Mouse (Mus musculus) embryonic facial prominence, embryonic 11.5 days (tissue): ENCODE results near the gene Dppa5a. TPM values are rescaled to one million over a fixed set of nuclear protein-coding genes. Genes with fewer than 3 reads are reported as not detected.
"Not testable (repeated sequence)": the region's sequence is repeated elsewhere in the genome, so short reads cannot be mapped to it uniquely, and the experiment has no call there.

ENCODE experiments used
- ATAC-seq: fragments of 200-750 bp; cut with Nextera tagmentation; replicated peaks from 2 replicates; pipeline ENCODE4 v1.8.0; 2017; ENCODE audit warnings: low read depth; ENCODE audit not compliant: insufficient number of reproducible peaks, low FRiP score, low TSS enrichment
- DNase-seq: peaks from one replicate; pipeline ENCODE4 v3.0.0-alpha.2; 2015; ENCODE audit warnings: low spot score
- H3K27ac ChIP-seq: fragments of 300-500 bp; sonication (generic); replicated peaks from 2 replicates; pipeline ENCODE4 v1.5.1; 2014; ENCODE audit warnings: mild to moderate bottlenecking, low read depth, low read length, control low read depth
- H3K27me3 ChIP-seq: fragments of 300-500 bp; sonication (generic); 2 replicates; pipeline ENCODE4 v1.6.1; 2014; ENCODE audit warnings: mild to moderate bottlenecking, low read length, moderate library complexity, mixed read lengths; ENCODE audit not compliant: control insufficient read depth, insufficient read depth
- H3K36me3 ChIP-seq: fragments of 300-500 bp; sonication (generic); replicated peaks from 2 replicates; pipeline ENCODE4 v1.6.1; 2014; ENCODE audit warnings: low read depth, mild to moderate bottlenecking, low read length, moderate library complexity, mixed read lengths; ENCODE audit not compliant: control insufficient read depth, insufficient read depth
- H3K4me1 ChIP-seq: fragments of 300-500 bp; sonication (generic); 2 replicates; pipeline ENCODE4 v1.6.1; 2014; ENCODE audit warnings: low read length, mixed read lengths; ENCODE audit not compliant: control insufficient read depth, insufficient read depth
- H3K4me2 ChIP-seq: fragments of 300-500 bp; sonication (generic); 2 replicates; pipeline ENCODE4 v1.6.1; 2014; ENCODE audit warnings: low read depth, mild to moderate bottlenecking, control low read depth, low read length, moderate library complexity
- H3K4me3 ChIP-seq: fragments of 300-500 bp; sonication (generic); 2 replicates; pipeline ENCODE4 v1.5.1; 2014; ENCODE audit warnings: low read depth, low read length, control low read depth
- H3K9ac ChIP-seq: fragments of 300-500 bp; sonication (generic); replicated peaks from 2 replicates; pipeline ENCODE4 v1.6.1; 2014; ENCODE audit warnings: mild to moderate bottlenecking, control low read depth, low read length
- H3K9me3 ChIP-seq: fragments of 300-500 bp; sonication (generic); replicated peaks from 2 replicates; pipeline ENCODE4 v1.6.1; 2016; ENCODE audit warnings: mild to moderate bottlenecking, low read length, inconsistent platforms, mixed read lengths; ENCODE audit not compliant: control insufficient read depth
- WGBS: fragments of 180-500 bp; shearing (Covaris S2); extraction: QIAGEN DNeasy Blood & Tissue Kit; methylation state at CpG from one replicate; pipeline ENCODE4 v1.1.7; 2014; 5-methylcytosine and 5-hydroxymethylcytosine counted together
- polyA plus RNA-seq: library from polyadenylated mRNA; unstranded; fragments of >200 nt; fragmentation: Nextera tagmentation; extraction: Ambion mirVana; gene quantifications from 2 replicates; pipeline ENCODE4 v1.2.1, GENCODE M21; 2014

Gene Dppa5a
- polyA plus RNA-seq, 1 experiment from 2014 or later, result not detected

DNA sequence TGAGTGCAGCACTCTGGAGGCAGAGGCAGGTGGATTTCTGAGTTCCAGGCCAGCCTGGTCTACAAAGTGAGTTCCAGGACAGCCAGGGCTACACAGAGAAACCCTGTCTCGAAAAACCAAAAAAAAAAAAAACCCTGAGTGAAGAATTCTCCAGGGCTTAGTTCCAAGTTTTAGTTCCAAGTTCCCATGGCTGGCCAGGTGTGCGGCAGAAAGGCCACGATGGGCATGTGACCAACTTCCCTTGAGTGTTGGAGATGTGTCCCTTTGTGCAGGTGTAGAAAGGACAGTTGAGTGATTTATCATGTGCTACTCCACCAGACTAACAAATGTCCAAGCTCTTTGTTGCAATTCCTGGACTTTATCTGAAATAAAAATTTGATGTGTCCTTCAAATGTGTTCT is 18.8 kb downstream of the Dppa5a start:
- not testable (repeated sequence) for ATAC-seq, H3K9me3 ChIP-seq, H3K9ac ChIP-seq, H3K4me2 ChIP-seq, H3K27me3 ChIP-seq, H3K27ac ChIP-seq, DNase-seq, H3K4me1 ChIP-seq, H3K4me3 ChIP-seq, H3K36me3 ChIP-seq
- WGBS, result 82% methylated on average over 3 of the region's 3 CpGs

DNA sequence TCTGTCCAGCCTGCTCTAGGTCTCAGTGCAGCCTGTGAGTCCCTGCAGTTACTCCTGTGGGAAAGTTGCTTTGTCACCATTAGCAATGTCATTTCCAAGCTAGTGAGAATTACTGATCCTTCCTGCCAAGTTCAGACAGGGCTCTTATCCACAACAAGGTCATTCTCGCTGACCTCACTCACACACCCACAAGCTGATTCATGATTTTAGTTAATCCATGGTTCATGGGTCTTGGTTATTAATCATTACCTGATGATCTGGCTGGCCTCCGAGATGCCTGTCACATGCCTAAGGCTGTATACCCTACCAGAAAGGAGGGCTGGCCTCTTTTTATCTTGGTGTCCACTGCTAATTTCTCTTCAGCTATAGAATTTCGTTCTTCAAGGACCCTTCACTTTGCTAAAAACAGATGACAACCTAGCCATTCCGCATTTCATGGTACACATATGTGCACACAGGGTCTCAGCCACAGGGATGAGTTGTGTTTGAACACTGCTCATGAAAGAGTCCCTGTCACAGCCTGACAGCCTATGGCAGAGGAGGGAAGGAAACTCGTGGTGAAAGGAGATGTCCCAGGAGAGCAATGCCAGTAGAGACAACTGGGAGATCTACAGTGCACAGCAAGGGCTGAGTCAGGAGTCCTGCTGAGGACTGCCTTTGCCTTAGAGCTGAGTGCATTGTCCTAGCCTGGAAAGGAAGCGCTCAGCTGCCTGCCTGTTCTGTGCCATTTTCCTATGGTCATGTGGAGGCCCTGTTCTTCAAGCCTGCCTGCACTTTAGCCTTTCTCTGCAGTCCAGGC is 19.6 kb downstream of the Dppa5a start:
- not testable (repeated sequence) for H3K9ac ChIP-seq, H3K4me3 ChIP-seq, H3K4me2 ChIP-seq, DNase-seq, ATAC-seq, H3K9me3 ChIP-seq, H3K27ac ChIP-seq, H3K36me3 ChIP-seq, H3K27me3 ChIP-seq, H3K4me1 ChIP-seq
- WGBS, result 67% methylated on average over 6 of the region's 6 CpGs

DNA sequence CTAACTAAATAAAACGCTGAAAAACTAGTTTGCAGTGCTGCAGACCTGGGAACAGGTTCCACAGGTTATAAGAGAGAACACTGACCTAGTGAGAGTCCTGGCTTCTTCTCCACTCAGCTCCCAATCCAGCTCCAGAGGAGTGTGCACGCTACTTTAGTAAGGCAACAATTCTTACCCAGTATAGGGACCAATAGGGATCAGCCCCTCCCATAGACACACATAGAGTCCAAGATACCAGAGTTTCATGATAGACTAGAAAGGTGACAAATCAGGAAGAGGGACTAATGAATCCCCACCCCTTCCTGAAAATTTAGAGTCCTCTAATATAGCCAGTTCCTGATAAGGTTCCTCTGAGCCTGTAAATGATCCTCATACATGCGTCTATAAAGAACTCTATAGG is 21.0 kb downstream of the Dppa5a start:
- H3K36me3 ChIP-seq, result no peaks in the 10 kb centered on the region
- H3K9me3 ChIP-seq, result no peaks in the 10 kb centered on the region
- DNase-seq (no peak), ATAC-seq (no peak)
- H3K9ac ChIP-seq, result no peak overlapping the region
- no peak overlapping the region for H3K4me3 ChIP-seq
- H3K4me2 ChIP-seq, result no peak overlapping the region
- 62% methylated on average over 3 of the region's 3 CpGs for WGBS
- H3K27me3 ChIP-seq, result no peaks in the 10 kb centered on the region
- H3K27ac ChIP-seq, result no peak overlapping the region
- no peaks in the 10 kb centered on the region for H3K4me1 ChIP-seq

DNA sequence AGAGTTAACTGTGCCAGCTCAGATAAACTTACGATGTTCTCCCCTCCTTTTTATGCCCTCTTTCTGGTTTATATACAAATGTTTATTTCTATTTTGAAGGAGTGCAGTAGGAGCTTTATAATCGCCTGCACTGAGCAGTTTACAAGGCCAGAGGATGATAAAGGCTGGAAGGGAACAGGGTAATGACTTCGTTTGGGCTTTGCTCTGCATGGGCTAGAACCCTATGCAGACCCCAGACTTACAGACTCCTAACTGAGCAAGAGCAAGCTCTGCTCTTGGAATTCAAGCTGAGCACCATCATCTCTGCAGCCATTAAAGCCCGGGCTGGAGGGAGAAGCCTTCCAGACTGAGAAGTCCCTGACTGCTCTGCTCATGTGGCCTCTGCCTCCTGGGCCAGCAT is 22.7 kb downstream of the Dppa5a start:
- not testable (repeated sequence) for H3K36me3 ChIP-seq, H3K4me2 ChIP-seq, H3K4me3 ChIP-seq, DNase-seq, ATAC-seq, H3K9ac ChIP-seq, H3K9me3 ChIP-seq, H3K27me3 ChIP-seq, H3K27ac ChIP-seq, H3K4me1 ChIP-seq
- 63% methylated on average over 3 of the region's 4 CpGs for WGBS

DNA sequence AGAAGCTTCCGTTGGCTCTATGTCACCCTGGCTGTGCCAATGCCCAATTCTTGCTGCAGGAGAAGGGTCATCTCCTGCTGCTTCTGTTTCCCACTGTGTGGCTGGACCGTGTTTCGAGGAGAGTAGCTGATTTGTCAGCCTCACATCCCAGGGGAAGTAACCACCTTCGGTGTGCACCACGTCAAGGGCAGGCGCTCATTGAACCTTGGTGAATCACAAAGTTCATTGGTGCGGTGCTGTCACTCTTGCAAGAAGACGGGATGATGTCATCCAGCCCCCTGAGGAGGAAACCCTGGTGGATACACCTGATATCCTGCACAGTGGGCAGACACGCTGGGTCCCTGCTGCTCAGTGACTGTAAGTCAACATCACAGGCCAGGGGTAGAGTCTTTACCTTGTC is 24.9 kb downstream of the Dppa5a start:
- not testable (repeated sequence) for H3K9ac ChIP-seq, H3K9me3 ChIP-seq, H3K27me3 ChIP-seq, H3K4me1 ChIP-seq, H3K27ac ChIP-seq, H3K36me3 ChIP-seq, H3K4me3 ChIP-seq, H3K4me2 ChIP-seq, DNase-seq, ATAC-seq
- WGBS, result 86% methylated on average over 9 of the region's 9 CpGs

DNA sequence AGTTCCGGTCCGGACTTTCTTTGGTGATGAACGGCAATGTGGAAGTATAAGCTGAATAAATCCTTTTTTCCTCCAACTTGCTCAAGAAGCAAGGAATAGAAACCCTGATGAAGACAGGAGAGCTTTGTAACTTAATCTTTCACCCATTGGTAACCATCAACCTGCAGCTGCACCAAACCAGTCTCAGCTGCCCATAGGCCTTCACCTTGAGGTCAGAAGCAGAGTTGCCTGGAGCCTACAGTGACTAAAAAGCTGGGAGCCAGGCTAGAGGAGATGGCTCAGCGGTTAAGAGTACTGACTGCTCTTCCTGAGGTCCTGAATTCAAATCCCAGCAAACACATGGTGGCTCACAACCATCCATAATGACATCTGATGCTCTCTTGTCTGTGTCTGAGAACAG is 25.5 kb downstream of the Dppa5a start:
- 90% methylated on average over 4 of the region's 4 CpGs for WGBS
- not testable (repeated sequence) for H3K4me3 ChIP-seq, H3K9me3 ChIP-seq, H3K27ac ChIP-seq, H3K4me2 ChIP-seq, DNase-seq, H3K9ac ChIP-seq, H3K27me3 ChIP-seq, H3K4me1 ChIP-seq, ATAC-seq, H3K36me3 ChIP-seq

DNA sequence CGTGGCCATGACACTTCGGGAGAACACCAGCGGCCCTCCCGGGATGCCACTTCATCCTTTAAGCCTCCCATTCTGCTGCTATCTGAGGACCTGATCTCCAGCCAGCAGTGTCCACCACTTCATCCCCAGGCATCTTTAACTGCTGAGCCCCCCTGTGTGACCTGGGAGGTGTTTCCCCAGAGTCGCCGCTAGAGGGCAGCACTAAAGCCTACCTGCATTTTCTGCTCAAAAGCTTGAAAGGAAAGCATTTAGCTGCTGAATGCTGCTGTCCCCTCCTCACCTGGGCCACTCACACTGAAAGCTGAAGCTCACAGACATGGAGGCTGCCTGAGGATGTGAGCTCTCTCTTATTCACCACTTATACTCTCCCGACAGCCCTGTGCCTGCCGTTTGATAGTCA is 27.7 kb downstream of the Dppa5a start:
- not testable (repeated sequence) for H3K4me3 ChIP-seq, H3K4me1 ChIP-seq, H3K27me3 ChIP-seq, ATAC-seq, H3K27ac ChIP-seq, H3K36me3 ChIP-seq, H3K4me2 ChIP-seq, H3K9ac ChIP-seq, H3K9me3 ChIP-seq
- peak; percentile 69 for DNase-seq
- WGBS, result 8% methylated on average over 8 of the region's 8 CpGs

DNA sequence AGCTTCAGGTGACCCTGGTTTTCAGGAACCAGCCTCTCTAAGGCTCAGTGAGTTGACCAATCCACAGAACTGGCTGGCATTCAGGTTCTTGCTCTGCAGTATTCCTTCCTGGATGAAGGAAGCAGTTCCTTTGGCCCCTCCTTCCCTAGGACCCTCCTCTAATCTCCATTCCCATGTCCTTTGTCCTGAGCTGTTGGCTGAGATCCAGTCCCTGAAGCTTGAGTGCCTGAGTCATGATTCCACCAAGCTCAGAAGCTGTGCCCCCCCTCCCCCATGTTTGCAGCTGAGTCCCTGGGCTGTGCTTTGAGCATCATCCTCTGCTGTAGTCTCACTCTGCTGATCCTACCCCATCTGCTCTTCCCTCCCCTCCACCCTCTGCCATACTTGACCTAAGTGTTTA is 30.9 kb downstream of the Dppa5a start:
- not testable (repeated sequence) for H3K4me2 ChIP-seq, DNase-seq, H3K27ac ChIP-seq, ATAC-seq, H3K9me3 ChIP-seq, H3K4me3 ChIP-seq, H3K36me3 ChIP-seq, H3K4me1 ChIP-seq, H3K9ac ChIP-seq, H3K27me3 ChIP-seq
